ENCODE assay signal across 9 mouse cellular contexts in the genomic region with DNA sequence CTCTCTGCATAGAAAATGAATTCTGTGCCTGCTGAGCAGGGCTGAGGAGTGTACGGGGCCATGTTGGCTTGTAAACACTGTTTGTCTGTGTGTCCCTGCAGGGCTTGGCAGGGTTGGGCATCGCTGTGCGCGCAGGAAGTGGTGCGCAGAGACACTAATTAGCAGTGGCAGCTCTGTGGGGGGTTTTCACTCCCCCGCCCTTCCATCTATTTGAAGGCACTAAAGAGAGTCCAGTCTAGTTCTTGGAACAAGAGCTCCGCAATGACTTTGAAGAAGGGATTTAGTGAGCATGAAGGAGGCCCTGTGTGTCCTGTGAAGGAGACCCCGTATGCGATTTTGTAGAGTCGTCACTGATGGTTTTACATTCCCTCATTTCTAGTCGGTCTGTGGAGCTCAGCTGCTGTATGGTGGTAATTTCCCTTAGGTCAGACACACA.
DNase-seq lines count a peak whose midpoint lies in the region; ATAC-seq lines count a peak whose summit lies in the region.
"Had no signal": no experiment of that assay in that cellular context is flagged by ENCODE, and none has a peak within 500 bp of the region (broad histone marks: within the 10 kb centered on the region; RNA-seq: fewer than 3 reads in every experiment).

No protein-coding gene starts in this region.

- 38% methylated on average over 11 of the region's 11 CpGs for WGBS in forebrain, embryonic 11.5 days
- 15% methylated on average over 11 of the region's 11 CpGs for WGBS in midbrain, embryonic 16.5 days

- DNase-seq in cerebellum, adult 18-20 months: peak; percentile 94 to 95
- DNase-seq in forebrain, embryonic 11.5 days (ENCODE audit: low spot score): peak; percentile 69
- peak; percentile 80 for DNase-seq in layer of hippocampus, adult 9-11 months
- no peak for DNase-seq in ovary, postnatal 36 days (ENCODE audit: low spot score)
- no peak for DNase-seq in B cell, adult 2 months
- DNase-seq in adrenal gland, postnatal 14 days: no peak
- no peak for DNase-seq in urinary bladder, postnatal 36 days (ENCODE audit: low spot score in 2 of 2)

- H3K4me3 ChIP-seq in forebrain, embryonic 11.5 days (ENCODE audit: low read depth, low read length): no peak overlapping the region
- H3K4me3 ChIP-seq in midbrain, embryonic 16.5 days (ENCODE audit: low read depth, low read length): peak overlapping the region; percentile 16; the same call in 1 of the 2 replicates

- no peaks in the 10 kb centered on the region for H3K36me3 ChIP-seq in forebrain, embryonic 11.5 days (ENCODE audit: control insufficient read depth, insufficient read depth, low read length)
- no peaks in the 10 kb centered on the region for H3K36me3 ChIP-seq in midbrain, embryonic 16.5 days (ENCODE audit: control insufficient read depth, insufficient read depth, low read length)
- H3K36me3 ChIP-seq: G1E had no signal

- no peak overlapping the region for H3K9ac ChIP-seq in forebrain, embryonic 11.5 days (ENCODE audit: low read length)
- no peak overlapping the region for H3K9ac ChIP-seq in midbrain, embryonic 16.5 days (ENCODE audit: low read depth, low read length)

- H3K9me3 ChIP-seq in forebrain, embryonic 11.5 days (ENCODE audit: control insufficient read depth, low read length): no peaks in the 10 kb centered on the region
- H3K9me3 ChIP-seq in midbrain, embryonic 16.5 days (replicated peaks; ENCODE audit: control insufficient read depth, low read length, poor library complexity, severe bottlenecking): no peaks in the 10 kb centered on the region

- H3K4me1 ChIP-seq in forebrain, embryonic 11.5 days (replicated peaks; ENCODE audit: control insufficient read depth, insufficient read depth, low read length): no peaks in the 10 kb centered on the region
- H3K4me1 ChIP-seq in midbrain, embryonic 16.5 days (ENCODE audit: control insufficient read depth, insufficient read depth, low read length): no peaks in the 10 kb centered on the region

- H3K4me2 ChIP-seq in forebrain, embryonic 11.5 days (ENCODE audit: low read depth, low read length, severe bottlenecking): no peak overlapping the region
- H3K4me2 ChIP-seq in midbrain, embryonic 16.5 days (ENCODE audit: low read length): peak overlapping the region; percentile 50

- ATAC-seq in forebrain, embryonic 11.5 days (replicated peaks; ENCODE audit: low FRiP score): peak; percentile 67
- peak; percentile 95 for ATAC-seq in midbrain, embryonic 16.5 days

- no peaks in the 10 kb centered on the region; the same call in 1 of the 2 replicates for H3K27me3 ChIP-seq in forebrain, embryonic 11.5 days (ENCODE audit: control insufficient read depth, insufficient read depth, low read length)
- H3K27me3 ChIP-seq in midbrain, embryonic 16.5 days (ENCODE audit: control insufficient read depth, insufficient read depth, low read depth, low read length): 0 out of 2 replicates have a peak, but pooled peaks cover 5% of the 10 kb centered on the region

- peak overlapping the region; percentile 47 for H3K27ac ChIP-seq in forebrain, embryonic 11.5 days (ENCODE audit: low read depth, low read length)
- peak overlapping the region; percentile 78 for H3K27ac ChIP-seq in midbrain, embryonic 16.5 days (ENCODE audit: low read length)

Comparison
In these comparisons a context has a peak if more than half of its experiments do, and no peak if none do; other contexts are left out.
1. DNase-seq: peak in cerebellum, adult 18-20 months (2 of 2), forebrain, embryonic 11.5 days (single experiment) and layer of hippocampus, adult 9-11 months (single experiment); none in ovary, postnatal 36 days (single experiment), B cell, adult 2 months (0 of 2), adrenal gland, postnatal 14 days (single experiment) and urinary bladder, postnatal 36 days (0 of 2).